Mouse (Mus musculus): Measurements from ENCODE around the gene Ank3. TPM values are rescaled to one million over a fixed set of nuclear protein-coding genes. Genes with fewer than 3 reads are reported as not detected.

Ank3 gene
- polyA plus RNA-seq, 1 experiment from 2014 or later: 70.0 TPM

DNA sequence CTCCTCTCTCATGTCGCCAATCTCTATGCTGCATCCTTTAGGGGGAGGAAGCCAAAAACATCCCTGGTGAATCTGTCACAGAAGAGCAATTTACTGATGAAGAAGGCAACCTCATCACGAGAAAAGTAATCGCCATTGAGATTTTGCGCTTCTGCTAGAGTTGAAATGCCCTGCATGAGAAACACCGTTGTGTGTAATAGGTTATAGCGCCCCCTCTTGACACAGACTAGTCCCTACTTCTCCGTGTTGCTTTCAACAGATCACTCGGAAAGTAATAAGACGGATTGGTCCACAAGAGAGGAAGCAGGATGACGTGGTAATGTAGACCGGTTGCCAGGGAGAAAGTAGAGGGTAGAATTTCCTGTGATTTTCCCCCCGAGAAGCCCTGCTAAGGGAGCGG lies 615.4 kb downstream of the Ank3 start:
- 91% methylated on average over 13 of the region's 13 CpGs for WGBS
- H3K36me3 ChIP-seq (ENCODE audit: control insufficient read depth, insufficient read depth, low read length): 0 out of 2 replicates have a peak, but pooled peaks cover 2% of the 10 kb centered on the region

DNA sequence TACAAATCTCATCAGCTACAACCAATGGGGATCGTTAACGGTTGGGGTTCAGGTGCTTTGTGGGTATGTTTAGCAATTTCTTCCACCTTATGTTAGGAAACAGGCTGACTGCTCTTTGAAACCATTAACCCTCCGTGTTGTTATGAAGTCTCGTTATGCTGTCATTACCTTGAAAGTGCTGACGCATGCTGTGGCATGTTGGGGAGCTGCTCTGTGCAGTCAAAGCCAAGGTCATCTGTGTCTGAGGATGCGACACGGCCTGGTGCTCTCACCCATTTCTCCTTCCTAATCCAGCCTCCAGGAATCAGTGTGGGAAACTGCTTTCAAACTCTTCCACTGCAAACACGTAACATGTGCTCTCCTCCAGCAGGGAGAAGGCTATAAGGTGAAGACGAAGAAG lies 616.6 kb downstream of the Ank3 start:
- H3K9ac ChIP-seq (ENCODE audit: low read length): no peak overlapping the region
- H3K4me3 ChIP-seq (ENCODE audit: low read depth, low read length): no peak overlapping the region
- WGBS: 90% methylated on average over 9 of the region's 9 CpGs
- H3K4me1 ChIP-seq (ENCODE audit: control insufficient read depth, insufficient read depth, low read length): no peaks in the 10 kb centered on the region
- H3K9me3 ChIP-seq (ENCODE audit: control insufficient read depth, low read length): no peaks in the 10 kb centered on the region
- H3K36me3 ChIP-seq (ENCODE audit: control insufficient read depth, insufficient read depth, low read length): peaks cover 2% of the 10 kb centered on the region; the same call in 1 of the 2 replicates
- ATAC-seq (ENCODE audit: insufficient read depth, low FRiP score, low TSS enrichment) (no peak), DNase-seq (ENCODE audit: low spot score) (no peak)
- no peak overlapping the region for H3K4me2 ChIP-seq (ENCODE audit: low read depth)
- H3K27me3 ChIP-seq (ENCODE audit: control insufficient read depth, insufficient read depth, low read length): no peaks in the 10 kb centered on the region
- H3K27ac ChIP-seq (ENCODE audit: low read depth, low read length): no peak overlapping the region

More for the DNA sequence above, 615.4 kb downstream of the Ank3 start:
- no peaks in the 10 kb centered on the region for H3K27me3 ChIP-seq (ENCODE audit: control insufficient read depth, insufficient read depth, low read length)
- no peak overlapping the region for H3K4me3 ChIP-seq (ENCODE audit: low read depth, low read length)
- no peaks in the 10 kb centered on the region for H3K4me1 ChIP-seq (ENCODE audit: control insufficient read depth, insufficient read depth, low read length)
- no peak overlapping the region for H3K9ac ChIP-seq (ENCODE audit: low read length)
- H3K4me2 ChIP-seq (ENCODE audit: low read depth): no peak overlapping the region
- DNase-seq (ENCODE audit: low spot score): no peak
- ATAC-seq (ENCODE audit: insufficient read depth, low FRiP score, low TSS enrichment): no peak
- H3K9me3 ChIP-seq (ENCODE audit: control insufficient read depth, low read length): no peaks in the 10 kb centered on the region
- no peak overlapping the region for H3K27ac ChIP-seq (ENCODE audit: low read depth, low read length)

DNA sequence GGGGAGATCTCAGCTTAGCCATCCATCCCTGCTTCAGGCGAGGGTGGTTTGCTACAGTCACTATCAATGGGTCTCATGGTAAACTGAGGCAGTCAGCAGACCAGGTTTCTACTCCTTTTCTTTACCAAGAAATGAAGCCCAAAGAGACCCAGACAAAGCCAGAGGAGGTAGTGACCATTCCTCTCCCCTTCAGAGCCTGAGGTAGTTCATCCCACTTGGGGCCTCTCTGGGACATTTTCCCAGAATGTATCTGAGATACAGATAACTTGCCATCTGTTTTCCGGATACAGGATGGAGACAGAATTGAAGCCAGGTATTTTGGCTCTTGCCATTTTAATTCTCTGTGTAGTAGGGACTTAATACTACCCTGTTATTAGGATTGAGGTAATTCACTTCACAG lies 620.1 kb downstream of the Ank3 start:
- peaks cover 2% of the 10 kb centered on the region; the same call in 1 of the 2 replicates for H3K36me3 ChIP-seq (ENCODE audit: control insufficient read depth, insufficient read depth, low read length)
- H3K4me1 ChIP-seq (ENCODE audit: control insufficient read depth, insufficient read depth, low read length): no peaks in the 10 kb centered on the region
- H3K4me2 ChIP-seq (ENCODE audit: low read depth): no peak overlapping the region
- WGBS: 95% methylated on average over 2 of the region's 2 CpGs
- H3K9ac ChIP-seq (ENCODE audit: low read length): no peak overlapping the region
- H3K9me3 ChIP-seq (ENCODE audit: control insufficient read depth, low read length): no peaks in the 10 kb centered on the region
- no peak overlapping the region for H3K4me3 ChIP-seq (ENCODE audit: low read depth, low read length)
- ATAC-seq (ENCODE audit: insufficient read depth, low FRiP score, low TSS enrichment): no peak
- no peaks in the 10 kb centered on the region for H3K27me3 ChIP-seq (ENCODE audit: control insufficient read depth, insufficient read depth, low read length)
- DNase-seq (ENCODE audit: low spot score): no peak
- H3K27ac ChIP-seq (ENCODE audit: low read depth, low read length): no peak overlapping the region

DNA sequence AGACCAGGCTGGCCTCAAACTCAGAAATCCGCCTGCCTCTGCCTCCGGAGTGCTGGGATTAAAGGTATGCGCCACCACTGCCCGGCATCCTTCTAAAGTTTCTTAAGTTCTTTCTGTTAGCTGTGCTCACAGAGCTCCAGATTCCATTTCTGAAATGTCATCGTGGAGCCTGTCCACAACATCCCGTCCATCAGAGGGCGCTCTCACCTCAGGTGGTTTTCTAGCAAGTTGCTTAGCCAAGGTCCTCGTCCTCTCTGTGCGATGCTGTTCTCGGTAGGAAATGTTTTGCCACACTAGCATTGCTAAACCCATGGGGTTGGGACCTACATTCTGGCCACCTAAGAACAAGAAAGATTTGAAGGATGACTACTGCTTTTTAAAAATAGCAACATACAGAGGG lies 623.1 kb downstream of the Ank3 start:
- DNase-seq (ENCODE audit: low spot score): no peak
- no peaks in the 10 kb centered on the region; the same call in 1 of the 2 replicates for H3K36me3 ChIP-seq (ENCODE audit: control insufficient read depth, insufficient read depth, low read length)
- no peak overlapping the region for H3K9ac ChIP-seq (ENCODE audit: low read length)
- H3K4me2 ChIP-seq (ENCODE audit: low read depth): no peak overlapping the region
- no peaks in the 10 kb centered on the region for H3K27me3 ChIP-seq (ENCODE audit: control insufficient read depth, insufficient read depth, low read length)
- H3K4me1 ChIP-seq (ENCODE audit: control insufficient read depth, insufficient read depth, low read length): no peaks in the 10 kb centered on the region
- H3K27ac ChIP-seq (ENCODE audit: low read depth, low read length): no peak overlapping the region
- H3K9me3 ChIP-seq (ENCODE audit: control insufficient read depth, low read length): no peaks in the 10 kb centered on the region
- 86% methylated on average over 10 of the region's 10 CpGs for WGBS
- no peak for ATAC-seq (ENCODE audit: insufficient read depth, low FRiP score, low TSS enrichment)
- H3K4me3 ChIP-seq (ENCODE audit: low read depth, low read length): no peak overlapping the region

DNA sequence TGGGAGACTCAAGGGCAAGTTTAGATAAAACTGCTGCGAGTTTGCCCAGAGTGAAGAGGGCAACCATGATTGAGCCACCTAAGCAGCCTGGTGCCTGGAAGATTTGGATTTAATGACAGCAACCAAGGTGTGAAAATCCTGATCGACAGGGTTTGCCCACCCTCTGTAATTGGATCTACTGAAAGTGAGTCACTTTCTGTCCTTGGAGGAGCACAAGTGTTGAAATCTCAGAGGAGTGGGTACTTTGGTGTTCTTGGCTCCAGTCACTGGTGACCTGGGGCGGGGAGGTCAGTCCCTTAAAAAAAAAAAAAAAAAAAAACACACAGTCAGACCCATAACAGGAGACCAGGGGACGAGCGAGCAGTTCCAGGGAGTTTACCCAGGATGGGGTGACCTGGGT lies 624.0 kb downstream of the Ank3 start:
- Histone ChIP-seq H3K9ac (ENCODE audit: low read length) (no peak overlapping the region), H3K4me1 (ENCODE audit: control insufficient read depth, insufficient read depth, low read length) (no peaks in the 10 kb centered on the region), H3K27ac (ENCODE audit: low read depth, low read length) (no peak overlapping the region), H3K27me3 (ENCODE audit: control insufficient read depth, insufficient read depth, low read length) (no peaks in the 10 kb centered on the region), H3K4me2 (ENCODE audit: low read depth) (no peak overlapping the region), H3K4me3 (ENCODE audit: low read depth, low read length) (no peak overlapping the region), H3K9me3 (ENCODE audit: control insufficient read depth, low read length) (no peaks in the 10 kb centered on the region), H3K36me3 (ENCODE audit: control insufficient read depth, insufficient read depth, low read length) (no peaks in the 10 kb centered on the region; the same call in 1 of the 2 replicates)
- DNase-seq (ENCODE audit: low spot score): no peak
- WGBS: 71% methylated on average over 5 of the region's 5 CpGs
- no peak for ATAC-seq (ENCODE audit: insufficient read depth, low FRiP score, low TSS enrichment)

DNA sequence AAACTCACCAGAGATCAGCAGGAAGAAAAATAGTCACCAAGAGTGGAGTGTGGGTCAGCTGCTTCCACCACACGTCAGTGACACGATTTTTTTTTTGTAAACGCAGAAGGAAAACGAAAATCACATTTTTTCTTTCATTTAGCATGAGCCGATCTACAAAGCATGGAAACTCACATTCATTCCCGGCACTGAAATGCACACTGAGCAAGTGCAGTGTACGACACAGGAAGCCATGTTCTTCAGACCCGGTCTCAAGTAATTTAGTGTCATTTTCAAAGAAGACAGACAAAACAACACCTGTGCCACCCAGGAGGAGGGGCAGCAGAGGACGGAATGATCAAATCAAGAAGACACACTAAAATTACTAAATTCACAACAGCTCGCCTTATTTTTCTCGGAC lies 625.3 kb downstream of the Ank3 start:
- no peaks in the 10 kb centered on the region; the same call in 1 of the 2 replicates for H3K36me3 ChIP-seq (ENCODE audit: control insufficient read depth, insufficient read depth, low read length)

DNA sequence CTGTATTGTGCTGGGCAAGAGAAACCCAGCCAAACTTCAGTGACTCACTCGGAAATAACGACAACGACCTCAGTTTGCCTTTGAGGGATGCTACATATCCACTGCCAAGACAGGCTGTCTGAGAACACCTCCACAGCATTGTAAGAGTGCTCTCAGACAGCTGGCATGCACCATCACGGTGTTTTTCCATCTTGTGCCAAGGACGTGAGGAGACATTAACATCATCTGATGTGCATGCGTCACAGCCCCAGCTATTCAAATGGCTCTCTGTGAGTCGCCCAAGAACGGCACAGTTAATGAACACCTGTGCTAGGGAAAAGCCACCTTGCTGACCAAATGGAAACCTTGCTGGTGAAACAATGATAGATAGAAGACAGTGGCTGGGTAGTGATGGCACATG lies 633.4 kb downstream of the Ank3 start:
- DNase-seq (ENCODE audit: low spot score) (no peak), ATAC-seq (ENCODE audit: insufficient read depth, low FRiP score, low TSS enrichment) (no peak)
- Histone ChIP-seq H3K4me1 (ENCODE audit: control insufficient read depth, insufficient read depth, low read length) (no peaks in the 10 kb centered on the region), H3K4me2 (ENCODE audit: low read depth) (no peak overlapping the region), H3K9me3 (ENCODE audit: control insufficient read depth, low read length) (no peaks in the 10 kb centered on the region), H3K36me3 (ENCODE audit: control insufficient read depth, insufficient read depth, low read length) (no peaks in the 10 kb centered on the region), H3K27ac (ENCODE audit: low read depth, low read length) (no peak overlapping the region), H3K27me3 (ENCODE audit: control insufficient read depth, insufficient read depth, low read length) (no peaks in the 10 kb centered on the region), H3K9ac (ENCODE audit: low read length) (no peak overlapping the region), H3K4me3 (ENCODE audit: low read depth, low read length) (no peak overlapping the region)
- 94% methylated on average over 8 of the region's 8 CpGs for WGBS

More for the DNA sequence above, 625.3 kb downstream of the Ank3 start:
- Histone ChIP-seq H3K27ac (ENCODE audit: low read depth, low read length) (no peak overlapping the region), H3K4me3 (ENCODE audit: low read depth, low read length) (no peak overlapping the region), H3K4me2 (ENCODE audit: low read depth) (no peak overlapping the region), H3K4me1 (ENCODE audit: control insufficient read depth, insufficient read depth, low read length) (no peaks in the 10 kb centered on the region), H3K9me3 (ENCODE audit: control insufficient read depth, low read length) (no peaks in the 10 kb centered on the region), H3K27me3 (ENCODE audit: control insufficient read depth, insufficient read depth, low read length) (no peaks in the 10 kb centered on the region), H3K9ac (ENCODE audit: low read length) (no peak overlapping the region)
- 85% methylated on average over 11 of the region's 11 CpGs for WGBS
- no peak for ATAC-seq (ENCODE audit: insufficient read depth, low FRiP score, low TSS enrichment)
- no peak for DNase-seq (ENCODE audit: low spot score)

DNA sequence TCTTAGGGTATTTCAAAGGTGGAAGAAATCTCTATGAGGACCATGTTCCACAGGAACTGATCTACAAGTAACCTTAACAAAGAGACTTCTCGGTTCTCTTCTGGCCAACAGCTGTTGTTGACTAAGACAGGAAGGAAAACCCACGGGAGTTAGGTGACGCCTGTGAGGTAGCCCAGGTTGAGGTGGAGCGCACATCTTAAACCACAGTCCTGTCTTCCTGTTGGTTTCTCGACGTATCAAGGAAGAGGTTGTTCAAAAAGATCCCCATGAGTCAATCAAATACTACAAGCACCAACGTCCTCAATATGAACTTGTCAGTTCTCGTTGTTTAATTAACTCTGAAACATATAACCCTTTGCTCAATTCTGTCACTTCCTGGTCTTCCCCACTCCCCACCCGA lies 634.4 kb downstream of the Ank3 start:
- no peak overlapping the region for H3K27ac ChIP-seq (ENCODE audit: low read depth, low read length)
- no peaks in the 10 kb centered on the region for H3K9me3 ChIP-seq (ENCODE audit: control insufficient read depth, low read length)
- no peak overlapping the region for H3K9ac ChIP-seq (ENCODE audit: low read length)
- no peak overlapping the region for H3K4me2 ChIP-seq (ENCODE audit: low read depth)
- H3K36me3 ChIP-seq (ENCODE audit: control insufficient read depth, insufficient read depth, low read length): no peaks in the 10 kb centered on the region
- H3K4me1 ChIP-seq (ENCODE audit: control insufficient read depth, insufficient read depth, low read length): no peaks in the 10 kb centered on the region
- DNase-seq (ENCODE audit: low spot score) (no peak), ATAC-seq (ENCODE audit: insufficient read depth, low FRiP score, low TSS enrichment) (no peak)
- H3K4me3 ChIP-seq (ENCODE audit: low read depth, low read length): no peak overlapping the region
- 87% methylated on average over 9 of the region's 9 CpGs for WGBS
- no peaks in the 10 kb centered on the region for H3K27me3 ChIP-seq (ENCODE audit: control insufficient read depth, insufficient read depth, low read length)

DNA sequence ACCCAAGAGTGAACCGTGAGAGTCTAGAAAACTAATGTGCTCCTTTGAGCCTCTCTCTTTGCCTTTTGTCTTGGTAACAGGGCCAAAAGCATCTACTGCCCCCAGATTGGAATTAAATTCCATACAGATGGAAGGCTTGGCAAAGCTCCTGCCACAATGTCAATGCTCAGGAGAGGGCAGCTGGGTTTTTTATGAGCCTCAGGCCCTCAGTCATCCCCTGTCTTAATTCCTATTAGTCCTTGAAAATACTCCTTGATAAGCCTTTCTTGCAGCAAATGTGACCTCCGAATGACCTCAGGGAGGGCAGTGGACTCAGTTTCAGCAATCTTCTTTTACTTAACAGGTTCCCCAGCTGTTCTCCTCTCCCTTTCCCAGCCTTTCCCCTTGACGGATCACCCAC lies 635.3 kb downstream of the Ank3 start:
- DNase-seq (ENCODE audit: low spot score) (no peak), ATAC-seq (ENCODE audit: insufficient read depth, low FRiP score, low TSS enrichment) (no peak)
- Histone ChIP-seq H3K9ac (ENCODE audit: low read length) (no peak overlapping the region), H3K27me3 (ENCODE audit: control insufficient read depth, insufficient read depth, low read length) (no peaks in the 10 kb centered on the region), H3K4me3 (ENCODE audit: low read depth, low read length) (no peak overlapping the region), H3K36me3 (ENCODE audit: control insufficient read depth, insufficient read depth, low read length) (no peaks in the 10 kb centered on the region), H3K9me3 (ENCODE audit: control insufficient read depth, low read length) (no peaks in the 10 kb centered on the region), H3K27ac (ENCODE audit: low read depth, low read length) (no peak overlapping the region), H3K4me1 (ENCODE audit: control insufficient read depth, insufficient read depth, low read length) (no peaks in the 10 kb centered on the region), H3K4me2 (ENCODE audit: low read depth) (no peak overlapping the region)
- WGBS: 62% methylated on average over 3 of the region's 3 CpGs

All from neural tube, embryonic 11.5 days (tissue).